Mouse (Mus musculus): Measurements from ENCODE around the gene Elmo1.

- TF ChIP-seq CTCF (IDR thresholded peaks at IDR 0.05; ENCODE audit: extremely low read depth, insufficient read depth, low read length) = no peak
- no peak for TF ChIP-seq POLR2A (IDR thresholded peaks at IDR 0.05; ENCODE audit: extremely low read depth, insufficient read depth, low read length)
Observed at GRCm38 (mm10) chr13:20107953-20108498, 17.6 kb downstream of the Elmo1 start.

All from cortical plate, adult 2 months (tissue).